Mouse (Mus musculus): ENCODE measurements around the gene Dnmbp.

Dnmbp gene

DNA sequence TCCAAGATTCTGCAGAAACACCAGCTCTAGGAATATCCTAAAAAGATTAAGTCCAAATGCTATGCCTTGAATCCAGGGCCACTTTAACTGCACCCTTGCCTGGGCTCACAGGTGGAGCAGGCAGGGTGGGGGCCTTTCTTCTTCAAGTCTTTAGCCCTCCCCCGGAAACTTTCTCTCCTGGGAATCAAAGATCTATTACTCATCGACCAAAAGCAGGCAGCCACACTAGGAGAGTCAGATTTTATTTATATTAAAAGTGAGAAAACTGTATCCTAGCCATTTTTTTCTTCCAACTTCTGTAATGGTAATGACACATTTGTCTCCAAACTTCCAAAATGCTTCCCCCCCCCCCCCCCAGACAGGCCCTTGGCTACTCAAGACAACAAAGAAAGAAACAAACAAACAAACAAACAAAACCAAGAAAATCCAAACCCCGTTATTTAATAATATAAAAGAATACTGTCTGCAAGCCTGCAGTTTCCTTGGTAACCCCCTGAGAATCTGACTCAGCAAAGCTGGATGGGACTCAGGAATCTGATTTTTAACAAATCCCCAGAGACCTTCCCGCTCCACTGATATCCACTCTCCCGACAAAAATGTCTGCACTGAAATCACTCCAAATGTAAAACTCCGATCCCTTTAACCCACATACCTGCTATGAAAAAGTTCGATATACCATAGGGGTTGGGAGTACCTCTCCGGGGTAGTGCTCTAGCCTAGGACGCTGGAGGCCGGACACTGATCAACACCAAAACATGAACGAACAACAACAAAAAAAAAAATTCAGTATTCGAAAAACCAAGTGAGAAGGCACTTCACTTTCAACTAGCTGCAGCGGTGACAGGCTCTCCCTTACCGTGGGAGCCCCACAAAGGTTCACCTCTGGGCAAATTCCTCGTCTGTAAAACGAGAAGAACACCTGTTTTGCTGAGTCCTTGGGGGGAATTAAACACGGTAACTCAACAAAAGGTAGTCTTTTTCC is 61.6 kb downstream of the Dnmbp start:
- no peak for DNase-seq (ENCODE audit: low spot score)

DNA sequence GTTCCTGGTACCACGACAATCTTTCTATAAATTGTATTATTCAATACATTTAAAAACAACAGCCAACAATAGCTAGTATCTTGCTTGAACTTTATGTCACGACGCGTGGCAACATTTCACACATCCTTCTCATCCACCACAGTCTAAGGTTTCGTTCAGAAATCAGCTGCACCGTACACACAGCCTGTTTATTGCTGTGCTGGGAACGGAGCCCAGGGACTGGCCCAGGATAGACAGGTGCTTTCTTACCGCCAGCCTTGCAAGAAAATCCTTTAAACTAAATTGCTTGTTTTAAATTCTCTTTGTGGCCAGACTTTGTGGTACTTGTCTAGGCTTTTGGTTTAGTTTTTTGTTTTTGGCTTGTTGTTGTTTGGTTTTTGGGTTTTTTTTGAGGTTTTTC is 62.6 kb downstream of the Dnmbp start:
- DNase-seq (ENCODE audit: low spot score), result no peak

DNA sequence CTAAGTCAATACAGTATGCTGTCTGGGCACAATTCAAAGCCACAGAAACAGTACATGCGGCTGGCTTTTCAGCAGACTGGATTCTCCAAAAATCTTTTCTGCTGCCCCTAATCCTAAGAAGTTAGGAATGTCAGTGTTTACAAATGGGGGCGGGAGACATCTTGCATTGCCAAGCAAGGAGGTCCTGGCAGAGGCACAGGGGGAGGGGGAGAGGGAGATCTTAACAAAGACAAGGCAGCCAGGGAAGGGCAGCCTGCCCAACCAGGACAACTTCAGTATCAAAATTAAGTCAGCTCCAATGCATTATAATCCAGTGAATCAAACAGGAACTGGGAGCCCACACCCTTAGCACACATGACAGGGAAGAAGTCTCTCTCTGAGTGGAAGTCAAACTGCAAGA is 64.0 kb downstream of the Dnmbp start:
- DNase-seq (ENCODE audit: low spot score), result peak; percentile 72

DNA sequence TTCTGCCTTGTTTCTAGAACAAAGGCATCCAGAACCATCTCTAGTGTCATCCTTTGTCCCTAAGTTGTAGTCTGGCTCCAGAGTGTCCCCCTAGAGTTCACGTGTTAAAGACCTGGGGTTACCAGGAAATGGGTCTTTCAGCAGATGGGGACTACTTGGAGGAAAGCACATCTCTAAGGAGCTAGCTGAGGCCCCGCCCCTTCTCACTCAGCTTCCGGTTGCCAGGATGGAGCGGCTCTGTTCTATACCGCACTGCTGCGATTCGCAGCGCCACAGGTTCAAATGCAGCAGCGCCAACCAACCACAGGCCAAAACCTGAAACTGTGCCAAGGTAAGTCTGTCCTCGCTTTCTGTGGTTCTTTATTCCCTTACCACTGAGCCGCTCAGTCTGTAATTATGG is 65.6 kb downstream of the Dnmbp start:
- DNase-seq (ENCODE audit: low spot score), result no peak

DNA sequence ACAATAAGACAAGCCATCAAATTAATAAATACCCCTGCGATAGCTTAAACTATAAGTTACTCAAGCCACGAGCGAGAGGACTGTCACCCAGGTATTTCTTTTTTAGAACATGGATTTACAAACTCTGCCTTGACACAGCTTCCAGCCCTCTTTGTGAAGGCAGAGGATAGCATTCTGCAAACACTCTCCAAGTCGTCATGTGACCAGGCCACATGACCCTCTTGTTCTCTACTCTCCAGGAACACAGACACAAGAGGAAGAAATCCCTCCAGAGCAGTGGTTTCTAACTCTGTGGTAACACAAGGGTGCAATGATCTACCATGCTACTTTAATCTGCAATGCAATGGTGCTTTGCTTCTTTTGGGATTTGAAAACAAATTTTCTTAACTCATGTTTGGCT is 69.6 kb downstream of the Dnmbp start:
- DNase-seq (ENCODE audit: low spot score), result no peak

DNA sequence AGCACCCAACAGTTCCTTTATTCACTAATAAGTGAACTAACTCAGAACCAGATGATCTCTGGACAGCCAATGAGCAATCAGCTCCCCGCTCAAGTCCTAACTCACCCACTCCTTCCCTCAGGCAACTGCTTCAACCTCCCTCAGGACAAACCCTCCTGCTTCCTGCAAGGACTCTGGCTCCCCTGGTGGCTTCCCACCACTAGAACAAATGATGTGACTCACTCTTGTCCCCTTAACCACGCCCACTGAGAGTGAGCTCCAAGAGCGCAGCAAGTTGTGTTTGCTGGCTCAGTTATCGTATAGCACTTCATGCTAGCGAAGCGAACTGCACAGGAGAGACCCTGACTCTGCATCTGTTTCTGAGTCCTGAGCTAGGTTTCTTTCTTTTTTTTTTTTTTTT is 82.6 kb downstream of the Dnmbp start:
- peak; percentile 39 for DNase-seq (ENCODE audit: low spot score)

DNA sequence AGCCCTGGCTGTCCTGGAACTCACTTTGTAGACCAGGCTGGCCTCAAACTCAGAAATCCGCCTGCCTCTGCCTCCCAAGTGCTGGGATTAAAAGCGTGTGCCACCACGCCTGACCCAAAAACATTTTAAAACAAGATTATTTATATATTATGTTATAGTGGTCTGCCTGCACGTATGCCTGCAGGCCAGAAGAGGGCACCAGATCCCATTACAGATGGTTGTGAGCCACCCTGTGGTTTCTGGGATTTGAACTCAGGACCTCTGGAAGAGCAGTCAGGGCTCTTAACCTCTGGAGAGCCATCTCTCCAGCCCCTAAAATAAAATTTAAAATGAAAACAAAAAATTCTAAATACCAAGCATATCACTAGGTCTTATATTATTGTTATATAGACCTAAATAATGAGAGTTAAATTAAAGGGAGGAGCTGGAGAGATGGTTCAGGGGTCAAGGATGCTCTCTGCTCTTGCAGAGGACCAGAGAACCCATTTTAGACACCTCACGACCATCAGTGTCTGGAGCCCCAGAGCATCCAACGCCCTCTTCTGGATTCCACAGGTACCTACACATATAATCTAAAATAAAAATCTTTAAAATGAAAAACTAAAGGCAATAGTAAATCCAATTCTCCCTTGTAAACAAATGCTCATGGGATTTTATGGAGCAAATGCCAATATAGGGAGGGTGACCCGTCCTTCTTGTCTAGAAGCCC is 87.0 kb downstream of the Dnmbp start:
- no peak for DNase-seq (ENCODE audit: low spot score)

DNA sequence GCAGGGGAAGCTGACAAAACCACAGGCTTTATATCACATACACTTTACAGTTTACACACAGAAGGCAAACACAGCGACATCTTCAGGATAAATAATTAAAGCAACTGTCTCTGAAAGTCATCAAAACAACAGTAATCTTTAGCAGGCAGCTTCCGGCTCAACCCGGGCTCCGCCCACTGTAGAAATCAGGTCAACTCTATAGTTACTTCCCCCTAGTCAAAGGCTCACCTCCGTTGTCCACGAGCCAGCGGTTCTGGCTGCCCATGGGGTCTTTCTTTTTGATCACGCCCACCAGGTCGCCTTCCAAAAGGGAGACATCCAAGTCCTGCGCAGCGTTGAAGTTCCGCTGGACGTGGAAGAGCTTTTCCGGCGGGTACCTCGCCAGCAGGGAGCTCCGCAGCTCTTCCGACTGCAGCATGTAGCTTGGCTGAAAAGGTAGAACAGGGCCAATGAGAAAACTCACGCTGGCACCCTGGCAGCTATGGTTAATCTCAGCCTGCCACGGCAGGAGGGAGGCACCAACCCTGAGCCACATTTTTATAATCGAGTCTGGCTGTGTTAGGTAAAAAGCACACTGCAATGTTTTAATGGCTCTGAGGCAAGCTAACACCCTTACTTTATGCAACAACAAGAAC is 87.9 kb downstream of the Dnmbp start:
- DNase-seq (ENCODE audit: low spot score), result no peak

DNA sequence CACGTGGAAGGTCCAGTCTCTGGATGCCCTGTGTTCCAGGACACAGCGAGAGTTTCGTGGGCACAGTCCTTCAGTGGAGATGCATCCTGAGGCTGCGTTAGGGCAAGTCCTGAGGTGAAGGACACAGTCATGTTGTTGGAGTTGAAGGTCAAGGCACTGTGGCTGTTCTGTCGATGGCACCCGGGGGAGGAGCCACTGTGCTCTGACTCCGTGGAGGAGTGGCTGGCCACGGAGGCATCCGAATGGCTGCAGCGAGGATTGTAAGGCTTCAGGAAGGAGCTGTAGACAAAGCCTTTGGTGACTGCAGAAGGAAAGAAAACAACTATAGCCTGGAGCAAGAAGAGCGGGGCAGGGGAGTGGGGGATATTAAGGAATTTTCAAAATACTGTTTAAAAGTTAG is 90.0 kb downstream of the Dnmbp start:
- no peak for DNase-seq (ENCODE audit: low spot score)

DNA sequence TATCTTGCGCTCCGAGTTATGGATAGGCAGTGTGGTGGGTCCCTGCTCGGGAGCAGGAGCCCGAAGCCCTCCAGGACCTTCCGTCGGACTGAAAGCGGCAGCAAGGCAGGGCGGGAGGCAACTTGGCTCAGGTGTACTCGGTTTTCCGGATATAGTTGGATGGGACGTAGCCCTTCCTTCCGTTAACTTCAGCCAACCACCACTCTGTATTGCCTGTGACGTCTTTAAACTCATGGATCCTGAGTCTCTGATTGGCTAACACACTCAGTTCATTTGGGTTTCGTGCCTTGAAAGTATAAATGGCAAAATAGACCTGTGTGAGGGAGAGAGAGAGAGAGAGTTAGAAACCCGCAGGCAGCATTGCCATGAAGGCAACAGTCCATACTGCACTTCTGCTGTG is 92.0 kb downstream of the Dnmbp start:
- no peak for DNase-seq (ENCODE audit: low spot score)

DNA sequence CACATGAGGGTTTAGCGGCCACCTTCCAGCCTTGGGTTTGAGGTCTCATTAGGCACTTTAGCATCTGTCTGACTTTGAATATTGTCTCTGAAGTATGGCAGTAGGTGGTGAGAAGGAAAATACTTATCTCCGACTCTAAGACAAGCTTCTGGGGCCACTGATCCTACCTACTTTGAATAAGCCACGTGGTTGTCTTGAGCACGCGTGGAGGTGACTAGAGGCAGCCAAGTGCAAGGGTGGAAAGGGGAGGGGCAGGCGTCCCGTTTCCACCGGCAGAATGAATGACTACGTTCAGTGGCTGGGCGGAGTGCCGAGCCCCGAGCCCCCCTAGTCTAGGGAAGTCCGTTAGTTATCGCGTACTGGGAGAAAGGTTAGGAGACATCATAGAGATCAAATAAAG is 92.9 kb downstream of the Dnmbp start:
- no peak for DNase-seq (ENCODE audit: low spot score)

DNA sequence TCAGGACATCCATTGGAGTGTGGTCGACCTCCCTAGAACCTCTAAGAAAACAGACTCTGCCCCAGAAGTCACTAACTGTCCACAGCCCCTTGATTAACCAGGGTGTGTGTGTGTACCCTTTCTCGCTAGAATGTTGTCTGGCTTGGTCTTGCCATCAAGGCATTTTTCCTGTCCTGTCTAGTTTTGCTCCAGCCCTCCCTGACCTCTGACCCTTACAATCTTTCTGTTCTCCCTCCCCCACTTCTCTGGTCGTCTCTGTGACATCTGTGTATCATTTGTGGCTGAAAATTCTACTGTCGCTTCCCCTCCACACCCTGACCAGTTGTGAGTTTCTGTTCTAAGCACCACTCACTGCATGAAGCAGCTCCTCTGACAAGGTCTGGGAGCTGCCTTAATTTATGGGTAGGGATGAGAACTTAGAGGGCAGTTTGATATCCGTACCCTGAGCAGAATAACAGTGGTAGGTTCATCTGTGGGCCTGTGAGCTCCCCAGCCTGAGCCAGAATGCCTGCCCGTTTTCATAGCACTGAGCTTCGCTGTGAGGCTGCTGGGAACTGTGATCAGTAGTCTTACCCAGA is 94.6 kb downstream of the Dnmbp start:
- DNase-seq (ENCODE audit: low spot score), result no peak

DNA sequence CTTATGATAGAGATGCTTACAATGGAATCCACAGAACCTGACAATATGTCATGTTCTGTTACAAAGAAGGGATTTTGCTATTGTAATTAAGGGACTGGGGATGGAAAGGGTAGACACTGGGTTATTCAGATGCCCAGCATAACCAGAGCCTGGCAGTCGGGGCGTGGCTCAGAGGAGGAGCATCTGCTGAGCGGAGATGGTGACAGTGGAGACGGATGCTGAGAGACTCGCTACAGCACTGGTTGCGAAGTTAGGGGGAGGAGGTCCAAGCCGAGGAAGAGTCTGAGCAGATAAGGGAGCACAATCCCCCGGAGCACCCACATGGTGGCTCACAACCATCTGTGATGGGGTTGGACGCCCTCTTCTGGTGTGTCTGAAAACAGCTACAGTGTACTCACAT is 96.8 kb downstream of the Dnmbp start:
- DNase-seq (ENCODE audit: low spot score), result no peak

DNA sequence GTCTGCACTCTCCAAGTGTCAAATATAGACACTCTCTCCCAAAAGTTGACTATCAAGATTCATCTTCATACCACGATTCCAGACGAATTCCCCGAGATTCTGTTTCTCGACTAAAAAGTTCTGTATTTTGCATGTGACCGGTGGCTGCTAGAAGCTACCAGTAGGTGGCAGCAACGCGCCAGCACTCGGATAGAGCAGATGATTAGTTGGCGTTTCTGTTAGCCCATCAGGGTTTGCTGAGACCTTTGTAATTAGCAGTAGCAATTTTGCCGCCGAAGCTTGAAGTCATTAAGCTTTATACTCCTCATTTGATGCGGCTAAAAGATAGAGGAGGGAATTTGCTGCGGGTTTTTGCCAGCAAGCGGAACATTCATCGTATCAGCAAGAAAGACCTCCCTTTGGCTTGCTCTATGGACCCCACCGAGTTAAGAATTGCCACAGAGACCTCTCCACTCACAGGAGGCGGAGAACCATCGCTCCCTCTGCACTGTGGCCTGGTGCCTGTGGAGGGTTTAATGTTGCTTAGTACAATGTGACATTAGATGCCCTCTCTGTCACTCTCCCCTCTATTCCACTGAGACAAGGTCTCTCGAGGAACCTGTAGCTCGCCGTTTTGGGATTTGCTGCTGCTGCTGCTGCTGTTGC is 107.4 kb downstream of the Dnmbp start:
- DNase-seq (ENCODE audit: low spot score), result peak; percentile 73

DNA sequence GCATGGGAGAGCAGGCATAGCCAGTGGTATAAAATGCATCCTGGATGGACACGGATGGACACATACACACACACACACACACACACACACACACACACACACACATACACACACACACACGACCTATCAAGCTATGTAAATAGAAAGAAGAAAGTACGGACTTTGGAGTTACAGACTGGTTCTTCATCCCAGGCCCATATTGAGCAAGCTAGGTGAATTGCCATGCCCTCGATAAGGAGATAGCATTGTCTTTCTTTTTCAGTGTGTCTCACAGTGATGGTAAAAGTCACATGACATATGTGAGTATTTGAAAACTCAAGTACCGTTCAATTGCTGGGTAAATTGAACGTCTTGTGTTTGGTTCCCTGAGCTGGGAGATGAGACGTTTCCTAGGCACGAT is 113.1 kb downstream of the Dnmbp start:
- DNase-seq (ENCODE audit: low spot score), result no peak

DNA sequence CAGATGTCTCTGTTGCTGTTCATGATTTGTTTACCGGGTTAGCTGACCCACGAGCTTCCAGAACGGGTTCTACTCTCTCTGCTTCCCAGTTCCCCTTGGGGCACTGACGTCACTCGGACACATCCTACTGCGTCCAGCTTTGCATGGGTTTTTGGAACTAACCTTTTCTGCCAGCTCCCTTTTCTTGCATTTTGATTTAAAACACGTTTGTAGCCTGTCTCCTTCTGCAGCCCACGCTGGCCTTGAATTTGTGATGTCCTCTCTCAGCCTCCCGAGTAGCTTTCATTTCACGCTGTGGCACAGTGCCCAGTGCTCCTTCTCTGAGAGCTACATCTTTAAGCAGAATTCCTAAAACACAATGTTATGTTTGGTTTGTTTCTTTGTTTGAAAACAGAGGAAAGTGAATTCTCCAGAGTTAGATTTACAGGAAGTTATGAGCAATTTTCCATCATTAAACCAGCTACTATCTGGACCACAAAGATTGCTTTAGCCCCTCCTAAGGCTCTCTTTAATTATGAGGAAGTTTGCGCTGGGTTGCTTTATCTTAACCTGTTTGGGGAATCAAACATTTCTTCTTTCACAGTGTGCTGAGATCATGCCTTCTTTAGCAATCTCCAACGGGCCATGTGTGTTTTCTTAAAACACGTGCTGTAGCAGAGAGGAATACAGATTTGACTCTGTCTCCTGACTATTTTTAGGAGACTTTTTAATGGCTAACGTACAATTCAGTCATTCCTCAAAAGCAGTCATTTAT is 124.2 kb downstream of the Dnmbp start:
- no peak for DNase-seq (ENCODE audit: low spot score)

DNA sequence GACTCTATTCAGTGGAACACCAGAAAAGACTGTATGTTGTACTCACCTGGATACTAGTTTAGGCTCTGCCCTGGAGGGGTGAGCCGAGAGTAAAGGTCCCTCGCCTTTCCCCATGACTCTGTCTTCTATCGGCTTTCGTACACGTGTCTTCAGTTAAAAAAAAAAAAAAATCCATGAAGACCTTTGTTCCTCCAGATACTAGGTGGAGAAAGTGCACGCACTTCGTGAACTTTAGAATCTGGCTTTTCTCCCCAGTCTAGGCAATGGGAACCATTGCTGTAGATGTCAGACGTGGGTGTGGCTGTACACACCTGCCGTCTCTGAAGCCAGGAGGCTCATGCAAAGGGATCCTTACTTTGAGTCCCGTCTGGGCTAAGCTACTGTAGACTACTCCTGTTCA is 126.7 kb downstream of the Dnmbp start:
- no peak for DNase-seq (ENCODE audit: low spot score)

DNA sequence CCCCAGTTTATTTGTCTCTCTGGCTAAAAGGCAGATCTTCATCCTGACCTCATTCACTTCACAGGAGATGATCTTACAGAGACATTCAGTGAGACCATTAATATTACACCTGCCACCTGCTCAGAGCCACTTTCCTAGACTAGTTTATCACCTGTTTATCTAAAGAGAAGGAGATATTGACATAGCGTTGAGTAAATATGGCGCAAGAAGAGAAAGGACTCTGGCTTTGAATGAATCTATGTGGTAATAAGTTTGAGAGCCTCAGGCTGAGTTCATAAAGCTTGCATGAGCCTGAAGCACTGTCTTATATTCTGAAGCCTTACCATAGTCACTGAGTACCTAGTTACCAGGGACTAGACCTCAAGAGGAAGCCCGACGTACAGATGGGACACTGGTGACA is 128.6 kb downstream of the Dnmbp start:
- no peak for DNase-seq (ENCODE audit: low spot score)

DNA sequence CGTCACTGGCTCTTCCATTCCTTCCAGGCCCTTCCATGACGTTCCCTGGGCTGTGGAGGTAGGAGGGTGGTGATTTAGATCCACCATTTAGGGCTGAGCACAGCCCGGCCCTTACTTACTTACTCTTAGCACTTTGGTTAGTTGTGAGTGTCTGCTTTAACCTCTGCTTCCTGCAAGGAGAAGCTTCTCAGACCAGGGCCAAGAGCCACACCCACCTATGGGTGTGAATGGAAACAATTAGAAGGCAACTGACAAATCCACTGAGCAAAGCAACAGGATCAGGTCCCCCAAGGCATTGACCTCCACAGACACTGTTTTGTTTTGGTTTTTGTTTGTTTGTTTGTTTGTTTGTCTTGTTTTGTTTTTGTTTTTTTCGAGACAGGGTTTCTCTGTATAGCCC is 130.7 kb downstream of the Dnmbp start:
- no peak for DNase-seq (ENCODE audit: low spot score)

DNA sequence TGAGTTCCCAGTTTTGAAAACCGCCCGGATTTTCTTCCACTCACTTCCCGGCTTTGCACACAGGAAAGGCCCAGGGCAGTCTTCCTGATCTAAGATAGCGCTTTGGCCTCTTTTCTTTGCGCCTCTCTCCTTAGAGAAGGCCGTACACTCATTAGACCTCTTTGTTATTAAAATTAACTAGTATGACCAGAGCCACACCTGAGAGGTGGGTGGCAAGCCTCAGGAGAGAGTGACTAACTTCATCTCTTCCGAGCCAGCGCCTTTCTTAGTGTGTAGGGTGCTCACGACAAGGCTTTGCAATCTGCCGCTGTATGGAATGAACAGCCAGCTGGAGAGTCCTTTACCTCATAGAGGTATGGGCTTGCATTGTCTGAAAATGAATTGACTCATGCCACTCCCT is 136.1 kb downstream of the Dnmbp start:
- DNase-seq (ENCODE audit: low spot score), result no peak

DNA sequence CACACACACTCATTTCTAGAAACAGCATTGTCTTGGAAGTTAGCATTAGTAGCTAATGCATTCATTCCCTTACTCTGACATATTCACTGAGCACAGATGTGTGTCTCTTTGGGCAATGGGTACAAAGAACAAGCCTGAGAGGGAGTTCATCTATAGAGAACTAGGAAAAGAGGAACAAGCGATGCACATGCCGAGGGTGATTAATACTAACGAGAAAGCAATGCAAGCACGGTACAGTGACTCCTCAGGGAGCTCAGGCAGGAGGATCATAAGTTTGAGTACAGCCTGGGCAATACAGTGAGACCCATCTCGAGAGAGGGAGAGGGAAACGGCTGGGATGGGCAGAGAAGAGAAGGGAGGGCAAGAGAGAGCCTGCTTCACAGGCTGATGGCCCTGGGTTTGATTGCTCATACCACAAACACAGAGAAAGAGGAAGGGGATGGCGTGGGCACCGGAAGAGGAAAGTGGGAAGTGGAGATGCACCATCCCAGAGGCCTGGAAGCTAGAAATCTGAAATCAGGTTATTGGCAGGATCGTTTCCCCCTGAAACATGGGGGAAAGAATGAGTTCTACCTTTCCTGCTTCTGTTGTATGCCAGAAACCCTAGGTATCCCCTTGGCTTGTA is 138.5 kb downstream of the Dnmbp start:
- DNase-seq (ENCODE audit: low spot score), result no peak

Data from urinary bladder, postnatal 14 days (tissue).